Comparison of ENCODE assay signal across 16 mouse cellular contexts in genomic region chr11:54961164-54961850, GRCm38 (mm10). TPM values are rescaled to one million over a fixed set of nuclear protein-coding genes. Genes with fewer than 3 reads are reported as not detected.
DNase-seq lines count a peak whose midpoint lies in the region; ATAC-seq lines count a peak whose summit lies in the region.
"Had no signal": no experiment of that assay in that cellular context is flagged by ENCODE, and none has a peak within 500 bp of the region (broad histone marks: within the 10 kb centered on the region; RNA-seq: fewer than 3 reads in every experiment).

No protein-coding gene starts in this region.

- no peaks in the 10 kb centered on the region for H3K27me3 ChIP-seq in limb, embryonic 15.5 days
- H3K27me3 ChIP-seq in limb, embryonic 10.5 days (ENCODE audit: low read depth, poor library complexity, severe bottlenecking), result no peaks in the 10 kb centered on the region
- H3K27me3 ChIP-seq in midbrain, embryonic 13.5 days, result no peaks in the 10 kb centered on the region
- H3K27me3 ChIP-seq: forebrain, embryonic 13.5 days; liver, embryonic 15.5 days had no signal

- no peak overlapping the region for H3K9ac ChIP-seq in limb, embryonic 15.5 days
- no peak overlapping the region for H3K9ac ChIP-seq in midbrain, embryonic 13.5 days (replicated peaks)
- H3K9ac ChIP-seq: forebrain, embryonic 13.5 days; liver, embryonic 15.5 days had no signal

- peaks cover 14% of the 10 kb centered on the region for H3K4me1 ChIP-seq in limb, embryonic 15.5 days
- H3K4me1 ChIP-seq in limb, embryonic 10.5 days, result peaks cover 12% of the 10 kb centered on the region
- H3K4me1 ChIP-seq in brown adipose tissue, adult 24 weeks (ENCODE audit: control insufficient read depth, insufficient read depth, insufficient read length, low read length), result peaks cover 31% of the 10 kb centered on the region
- H3K4me1 ChIP-seq in midbrain, embryonic 13.5 days (replicated peaks), result 0 out of 2 replicates have a peak, but pooled peaks cover 1% of the 10 kb centered on the region
- H3K4me1 ChIP-seq: forebrain, embryonic 13.5 days had no signal

- no peaks in the 10 kb centered on the region for H3K9me3 ChIP-seq in limb, embryonic 15.5 days
- H3K9me3 ChIP-seq in limb, embryonic 10.5 days (replicated peaks), result no peaks in the 10 kb centered on the region
- no peaks in the 10 kb centered on the region for H3K9me3 ChIP-seq in midbrain, embryonic 13.5 days
- H3K9me3 ChIP-seq: forebrain, embryonic 13.5 days; liver, embryonic 15.5 days had no signal

- peak overlapping the region; percentile 7; the same call in 1 of the 2 replicates for H3K27ac ChIP-seq in limb, embryonic 15.5 days
- no peak overlapping the region for H3K27ac ChIP-seq in limb, embryonic 10.5 days
- H3K27ac ChIP-seq in brown adipose tissue, adult 24 weeks (replicated peaks; ENCODE audit: low read depth, low read length), result peak overlapping the region; percentile 69
- peak overlapping the region; percentile 63 for H3K27ac ChIP-seq in macrophage
- H3K27ac ChIP-seq in midbrain, embryonic 13.5 days, result no peak overlapping the region
- H3K27ac ChIP-seq: forebrain, embryonic 13.5 days; liver, embryonic 15.5 days had no signal

- H3K36me3 ChIP-seq in limb, embryonic 15.5 days, result no peaks in the 10 kb centered on the region
- H3K36me3 ChIP-seq in limb, embryonic 10.5 days, result no peaks in the 10 kb centered on the region
- H3K36me3 ChIP-seq in macrophage (ENCODE audit: inconsistent target), result no peaks in the 10 kb centered on the region
- no peaks in the 10 kb centered on the region for H3K36me3 ChIP-seq in midbrain, embryonic 13.5 days
- H3K36me3 ChIP-seq: liver, embryonic 15.5 days had no signal

- no peak overlapping the region for H3K4me3 ChIP-seq in limb, embryonic 15.5 days
- H3K4me3 ChIP-seq in limb, embryonic 10.5 days, result no peak overlapping the region
- H3K4me3 ChIP-seq in brown adipose tissue, adult 24 weeks (ENCODE audit: insufficient read depth, low read depth, low read length), result peak overlapping the region; percentile 36
- H3K4me3 ChIP-seq in macrophage (ENCODE audit: inconsistent target), result peak overlapping the region; percentile 49
- no peak overlapping the region for H3K4me3 ChIP-seq in midbrain, embryonic 13.5 days (replicated peaks)
- H3K4me3 ChIP-seq: forebrain, embryonic 13.5 days; liver, embryonic 15.5 days had no signal

- H3K79me2 ChIP-seq in macrophage (ENCODE audit: inconsistent target), result peaks cover 60% of the 10 kb centered on the region

- H3K4me2 ChIP-seq in limb, embryonic 15.5 days, result 0 out of 2 replicates have a peak overlapping the region, but pooled peaks have one; percentile 19
- no peak overlapping the region for H3K4me2 ChIP-seq in midbrain, embryonic 13.5 days (replicated peaks)
- H3K4me2 ChIP-seq: forebrain, embryonic 13.5 days; liver, embryonic 15.5 days had no signal

- 74% methylated on average over 6 of the region's 6 CpGs for WGBS in limb, embryonic 15.5 days
- 65% methylated on average over 6 of the region's 6 CpGs for WGBS in limb, embryonic 10.5 days
- WGBS in macrophage (ENCODE audit: missing documents), result 59% methylated on average over 6 of the region's 6 CpGs
- 76% methylated on average over 6 of the region's 6 CpGs for WGBS in midbrain, embryonic 13.5 days

- no peak for ATAC-seq in limb, embryonic 15.5 days (ENCODE audit: insufficient number of reproducible peaks, low FRiP score, low TSS enrichment, low read depth)
- no peak for ATAC-seq in midbrain, embryonic 13.5 days
- ATAC-seq: forebrain, embryonic 13.5 days; midbrain, embryonic 16.5 days had no signal

- DNase-seq in adrenal gland, adult 2 months, result peak; percentile 63
- DNase-seq in adrenal gland, adult 8-10 months, result no peak
- no peak for DNase-seq in limb, embryonic 10.5 days (ENCODE audit: low spot score)
- no peak for DNase-seq in kidney, postnatal 4 days
- DNase-seq: B cell, adult 2 months; embryo, embryonic 11 days; gastrocnemius, postnatal 36 days; kidney, adult 8-10 months; thymus, postnatal 25 days had no signal

RNA-seq across cellular contexts. Expression of gene Tnip1, which starts 1.4 kb away (rescaled TPM):
- total RNA-seq in adrenal gland, adult 2 months (2021), result 10 to 100 TPM; 82.2 to 88.8 TPM
- polyA plus RNA-seq in adrenal gland, adult 2 months (2012; rRNA removed), result 59.0 and 63.6 TPM in 2 replicates
- 100 to 1,000 TPM in 2 of 4 experiments, 10 to 100 TPM in 2; 94.2 to 126 (median 103) TPM for total RNA-seq in adrenal gland, adult 8-10 months (2022)
- 24.2 and 25.0 TPM in 2 replicates for polyA plus RNA-seq in limb, embryonic 15.5 days (2015; fragmentation: Nextera tagmentation; extraction: Ambion mirVana)
- 10.0 and 14.0 TPM in 2 replicates for polyA plus RNA-seq in limb, embryonic 10.5 days (2016; fragmentation: Nextera tagmentation; extraction: Ambion mirVana)
- 16.0 and 16.9 TPM in 2 replicates for polyA plus RNA-seq in brown adipose tissue, adult 24 weeks (2012; ENCODE audit: insufficient read depth, insufficient read length, missing spikeins)
- 1,000 to 10,000 TPM in 3 of 26 experiments, 100 to 1,000 TPM in 23; 121 to 1,718 (median 405) TPM for total RNA-seq in macrophage (2018; cell fraction: chromatin; rRNA removed)
- 100 to 1,000 TPM in 16 of 26 experiments, 10 to 100 TPM in 10; 68.4 to 348 (median 120) TPM for total RNA-seq in macrophage (2018; cell fraction: cytosol; rRNA removed)
- 100 to 1,000 TPM in 19 of 26 experiments, 10 to 100 TPM in 7; 51.2 to 591 (median 250) TPM for total RNA-seq in macrophage (2018; cell fraction: nucleus; rRNA removed)
- 45.9 to 108 TPM (median 70.5 TPM) in 3 replicates for polyA plus RNA-seq in macrophage (2018)
- 13.4 and 14.4 TPM in 2 replicates for polyA plus RNA-seq in midbrain, embryonic 13.5 days (2015; fragmentation: Nextera tagmentation; extraction: Ambion mirVana)

RNA-seq across cellular contexts. Expression of gene Gpx3, which starts 59.1 kb away (rescaled TPM):
- total RNA-seq in adrenal gland, adult 2 months (2021), result 100 to 1,000 TPM; 580 to 729 TPM
- 256 and 331 TPM in 2 replicates for polyA plus RNA-seq in adrenal gland, adult 2 months (2012; rRNA removed)
- total RNA-seq in adrenal gland, adult 8-10 months (2022), result 100 to 1,000 TPM in 3 of 4 experiments, 10 to 100 TPM in 1; 89.1 to 315 (median 150) TPM
- 379 and 418 TPM in 2 replicates for polyA plus RNA-seq in limb, embryonic 15.5 days (2015; fragmentation: Nextera tagmentation; extraction: Ambion mirVana)
- polyA plus RNA-seq in limb, embryonic 10.5 days (2016; fragmentation: Nextera tagmentation; extraction: Ambion mirVana), result 52.0 and 60.7 TPM in 2 replicates
- 1,156 and 2,121 TPM in 2 replicates for polyA plus RNA-seq in brown adipose tissue, adult 24 weeks (2012; ENCODE audit: insufficient read depth, insufficient read length, missing spikeins)
- 1 to 10 TPM in 17 of 26 experiments, under 1 TPM in 3, not detected in 6; 0.59 to 10.0 (median 2.2) TPM for total RNA-seq in macrophage (2018; cell fraction: chromatin; rRNA removed)
- 100 to 1,000 TPM in 16 of 26 experiments, 10 to 100 TPM in 10; 81.5 to 363 (median 177) TPM for total RNA-seq in macrophage (2018; cell fraction: cytosol; rRNA removed)
- total RNA-seq in macrophage (2018; cell fraction: nucleus; rRNA removed), result 100 to 1,000 TPM in 1 of 26 experiments, 10 to 100 TPM in 25; 22.4 to 113 (median 50.5) TPM
- polyA plus RNA-seq in macrophage (2018), result 191 to 766 TPM (median 446 TPM) in 3 replicates
- polyA plus RNA-seq in midbrain, embryonic 13.5 days (2015; fragmentation: Nextera tagmentation; extraction: Ambion mirVana), result 19.6 and 21.4 TPM in 2 replicates

Comparison
In these comparisons a context has a peak if more than half of its experiments do, and no peak if none do; other contexts are left out.
1. H3K27ac ChIP-seq: peak in limb, embryonic 15.5 days (single experiment), brown adipose tissue, adult 24 weeks (single experiment) and macrophage (single experiment); none in limb, embryonic 10.5 days (single experiment) and midbrain, embryonic 13.5 days (single experiment).
2. H3K4me3 ChIP-seq: peak in brown adipose tissue, adult 24 weeks (single experiment) and macrophage (single experiment); none in limb, embryonic 15.5 days (single experiment), limb, embryonic 10.5 days (single experiment) and midbrain, embryonic 13.5 days (single experiment).